Mouse (Mus musculus): Measurements from ENCODE around the gene Mau2. TPM values are rescaled to one million over a fixed set of nuclear protein-coding genes. Genes with fewer than 3 reads are reported as not detected.
A peak's percentile ranks its signal among the peaks of the same experiment; 100 is the strongest.
"Not testable (repeated sequence)": the region's sequence is repeated elsewhere in the genome, so short reads cannot be mapped to it uniquely, and the experiment has no call there.

Mau2 gene
- total and polyA plus RNA-seq, 2 experiments from 2014 or later = 56.6 to 130 TPM

GRCm38 (mm10) chr8:69995776-69996588 lies 46.6 kb downstream of the Mau2 start, which contains the start of gene Gatad2a:
TSS of gene Gatad2a (minus strand) at chr8:69996384.
- WGBS = under 1% methylated on average over 62 of the region's 87 CpGs
- ATAC-seq (ENCODE audit: low FRiP score) = peak; percentile 100
- no peaks in the 10 kb centered on the region for H3K4me1 ChIP-seq (ENCODE audit: insufficient read depth, low read length)
- no peaks in the 10 kb centered on the region for H3K9me3 ChIP-seq (ENCODE audit: low read length)
- H3K27me3 ChIP-seq (ENCODE audit: insufficient read depth, low read length) = no peaks in the 10 kb centered on the region
- peak; percentile 52 for TF ChIP-seq CTCF (IDR thresholded peaks at IDR 0.05)
- peak within 1 kb of the TSS; percentile 92 for H3K4me3 ChIP-seq (ENCODE audit: low read depth, low read length)
- peak within 1 kb of the TSS; percentile 78 for H3K27ac ChIP-seq (ENCODE audit: low read depth, low read length)
- H3K4me2 ChIP-seq (ENCODE audit: low read depth, low read length, poor library complexity, severe bottlenecking) = peak within 1 kb of the TSS; percentile 91
- no peaks in the 10 kb centered on the region for H3K36me3 ChIP-seq (ENCODE audit: insufficient read depth, low read length)
- H3K9ac ChIP-seq (replicated peaks; ENCODE audit: low read length, poor library complexity, severe bottlenecking) = peak within 1 kb of the TSS; percentile 72
- DNase-seq (ENCODE audit: low spot score) = peak; percentile 100

GRCm38 (mm10) chr8:69995422-69995775 lies 47.1 kb downstream of the Mau2 start:
- H3K9ac ChIP-seq (replicated peaks; ENCODE audit: low read length, poor library complexity, severe bottlenecking) = peak overlapping the region; percentile 67
- no peak for TF ChIP-seq CTCF (IDR thresholded peaks at IDR 0.05)
- peak overlapping the region; percentile 92 for H3K4me3 ChIP-seq (ENCODE audit: low read depth, low read length)
- DNase-seq (ENCODE audit: low spot score) (no peak), ATAC-seq (ENCODE audit: low FRiP score) (no peak)
- WGBS = 0% methylated on average over 7 of the region's 7 CpGs
- no peaks in the 10 kb centered on the region for H3K4me1 ChIP-seq (ENCODE audit: insufficient read depth, low read length)
- H3K27me3 ChIP-seq (ENCODE audit: insufficient read depth, low read length) = no peaks in the 10 kb centered on the region
- H3K9me3 ChIP-seq (ENCODE audit: low read length) = no peaks in the 10 kb centered on the region
- no peaks in the 10 kb centered on the region for H3K36me3 ChIP-seq (ENCODE audit: insufficient read depth, low read length)
- H3K4me2 ChIP-seq (ENCODE audit: low read depth, low read length, poor library complexity, severe bottlenecking) = peak overlapping the region; percentile 91
- H3K27ac ChIP-seq (ENCODE audit: low read depth, low read length) = peak overlapping the region; percentile 78

GRCm38 (mm10) chr8:69988936-69989335 lies 53.6 kb downstream of the Mau2 start:
- H3K27me3 ChIP-seq (ENCODE audit: insufficient read depth, low read length); H3K9me3 ChIP-seq (ENCODE audit: low read length); H3K4me1 ChIP-seq (ENCODE audit: insufficient read depth, low read length); H3K9ac ChIP-seq (replicated peaks; ENCODE audit: low read length, poor library complexity, severe bottlenecking); H3K4me3 ChIP-seq (ENCODE audit: low read depth, low read length); DNase-seq (ENCODE audit: low spot score); H3K4me2 ChIP-seq (ENCODE audit: low read depth, low read length, poor library complexity, severe bottlenecking); H3K36me3 ChIP-seq (ENCODE audit: insufficient read depth, low read length); ATAC-seq (ENCODE audit: low FRiP score); H3K27ac ChIP-seq (ENCODE audit: low read depth, low read length): not testable (repeated sequence)
- WGBS = 100% methylated on average over 5 of the region's 7 CpGs

GRCm38 (mm10) chr8:69987744-69988143 lies 54.8 kb downstream of the Mau2 start:
- no peak overlapping the region for H3K27ac ChIP-seq (ENCODE audit: low read depth, low read length)
- ATAC-seq (ENCODE audit: low FRiP score) (no peak), DNase-seq (ENCODE audit: low spot score) (no peak)
- H3K36me3 ChIP-seq (ENCODE audit: insufficient read depth, low read length) = no peaks in the 10 kb centered on the region
- no peak overlapping the region for H3K9ac ChIP-seq (replicated peaks; ENCODE audit: low read length, poor library complexity, severe bottlenecking)
- no peaks in the 10 kb centered on the region for H3K4me1 ChIP-seq (ENCODE audit: insufficient read depth, low read length)
- no peak for TF ChIP-seq CTCF (IDR thresholded peaks at IDR 0.05)
- H3K4me2 ChIP-seq (ENCODE audit: low read depth, low read length, poor library complexity, severe bottlenecking) = no peak overlapping the region
- H3K4me3 ChIP-seq (ENCODE audit: low read depth, low read length) = no peak overlapping the region
- H3K27me3 ChIP-seq (ENCODE audit: insufficient read depth, low read length) = no peaks in the 10 kb centered on the region
- no peaks in the 10 kb centered on the region for H3K9me3 ChIP-seq (ENCODE audit: low read length)

GRCm38 (mm10) chr8:69984876-69985553 lies 57.5 kb downstream of the Mau2 start:
- H3K27ac ChIP-seq (ENCODE audit: low read depth, low read length) = no peak overlapping the region
- no peak for ATAC-seq (ENCODE audit: low FRiP score)
- no peak for TF ChIP-seq CTCF (IDR thresholded peaks at IDR 0.05)
- H3K4me1 ChIP-seq (ENCODE audit: insufficient read depth, low read length) = no peaks in the 10 kb centered on the region
- H3K36me3 ChIP-seq (ENCODE audit: insufficient read depth, low read length) = no peaks in the 10 kb centered on the region
- H3K4me3 ChIP-seq (ENCODE audit: low read depth, low read length) = no peak overlapping the region
- DNase-seq (ENCODE audit: low spot score) = no peak
- 76% methylated on average over 2 of the region's 2 CpGs for WGBS
- no peaks in the 10 kb centered on the region for H3K9me3 ChIP-seq (ENCODE audit: low read length)
- no peak overlapping the region for H3K4me2 ChIP-seq (ENCODE audit: low read depth, low read length, poor library complexity, severe bottlenecking)
- H3K9ac ChIP-seq (replicated peaks; ENCODE audit: low read length, poor library complexity, severe bottlenecking) = no peak overlapping the region
- H3K27me3 ChIP-seq (ENCODE audit: insufficient read depth, low read length) = no peaks in the 10 kb centered on the region

- H3K9me3 ChIP-seq (ENCODE audit: low read length) = no peaks in the 10 kb centered on the region
- no peak overlapping the region for H3K4me2 ChIP-seq (ENCODE audit: low read depth, low read length, poor library complexity, severe bottlenecking)
- no peaks in the 10 kb centered on the region for H3K36me3 ChIP-seq (ENCODE audit: insufficient read depth, low read length)
- no peak for TF ChIP-seq CTCF (IDR thresholded peaks at IDR 0.05)
- no peak overlapping the region for H3K4me3 ChIP-seq (ENCODE audit: low read depth, low read length)
- H3K4me1 ChIP-seq (ENCODE audit: insufficient read depth, low read length) = peaks cover 4% of the 10 kb centered on the region; the same call in 1 of the 2 replicates
- DNase-seq (ENCODE audit: low spot score) = no peak
- no peak for ATAC-seq (ENCODE audit: low FRiP score)
- no peak overlapping the region for H3K9ac ChIP-seq (replicated peaks; ENCODE audit: low read length, poor library complexity, severe bottlenecking)
- WGBS = 94% methylated on average over 4 of the region's 4 CpGs
- no peaks in the 10 kb centered on the region for H3K27me3 ChIP-seq (ENCODE audit: insufficient read depth, low read length)
- no peak overlapping the region for H3K27ac ChIP-seq (ENCODE audit: low read depth, low read length)
Observed at GRCm38 (mm10) chr8:69978456-69978855, 64.1 kb downstream of the Mau2 start.

Measured in midbrain, postnatal 0 days (tissue).